Mouse (Mus musculus): ENCODE measurements around the gene Slc9a1. TPM values are rescaled to one million over a fixed set of nuclear protein-coding genes. Genes with fewer than 3 reads are reported as not detected.
A peak's percentile ranks its signal among the peaks of the same experiment; 100 is the strongest.

Gene Slc9a1
- polyA plus RNA-seq, 1 experiment, result 48.4 TPM

GRCm38 (mm10) chr4:133403611-133404228 lies 34.2 kb downstream of the Slc9a1 start:
- Histone ChIP-seq H3K4me1 (ENCODE audit: control insufficient read depth, insufficient read depth, low read length) (no peaks in the 10 kb centered on the region; the same call in 1 of the 2 replicates), H3K27ac (ENCODE audit: control insufficient read depth, insufficient read depth, low read depth, low read length) (no peak overlapping the region), H3K36me3 (ENCODE audit: control insufficient read depth, insufficient read depth, low read length) (no peaks in the 10 kb centered on the region), H3K27me3 (ENCODE audit: control insufficient read depth, insufficient read depth, low read length) (no peaks in the 10 kb centered on the region), H3K4me3 (ENCODE audit: control insufficient read depth, low read depth, low read length) (no peak overlapping the region)
- no peak for TF ChIP-seq POLR2A (IDR thresholded peaks at IDR 0.05; ENCODE audit: control insufficient read depth, low read depth, low read length)
- TF ChIP-seq CTCF (IDR thresholded peaks at IDR 0.05; ENCODE audit: control insufficient read depth, insufficient read depth, insufficient replicate concordance, low read depth, low read length), result no peak

GRCm38 (mm10) chr4:133404256-133404655 lies 34.8 kb downstream of the Slc9a1 start:
- no peak for TF ChIP-seq CTCF (IDR thresholded peaks at IDR 0.05; ENCODE audit: control insufficient read depth, insufficient read depth, insufficient replicate concordance, low read depth, low read length)
- TF ChIP-seq POLR2A (IDR thresholded peaks at IDR 0.05; ENCODE audit: control insufficient read depth, low read depth, low read length), result no peak
- H3K27ac ChIP-seq (ENCODE audit: control insufficient read depth, insufficient read depth, low read depth, low read length), result no peak overlapping the region
- H3K4me1 ChIP-seq (ENCODE audit: control insufficient read depth, insufficient read depth, low read length), result no peaks in the 10 kb centered on the region; the same call in 1 of the 2 replicates
- H3K4me3 ChIP-seq (ENCODE audit: control insufficient read depth, low read depth, low read length), result no peak overlapping the region
- no peaks in the 10 kb centered on the region for H3K36me3 ChIP-seq (ENCODE audit: control insufficient read depth, insufficient read depth, low read length)
- H3K27me3 ChIP-seq (ENCODE audit: control insufficient read depth, insufficient read depth, low read length), result no peaks in the 10 kb centered on the region

- no peak for TF ChIP-seq CTCF (IDR thresholded peaks at IDR 0.05; ENCODE audit: control insufficient read depth, insufficient read depth, insufficient replicate concordance, low read depth, low read length)
- 0 out of 2 replicates have a peak, but pooled peaks have one; percentile 15 for TF ChIP-seq POLR2A (IDR thresholded peaks at IDR 0.05; ENCODE audit: control insufficient read depth, low read depth, low read length)
- no peaks in the 10 kb centered on the region for H3K27me3 ChIP-seq (ENCODE audit: control insufficient read depth, insufficient read depth, low read length)
- peak overlapping the region; percentile 37 for H3K4me3 ChIP-seq (ENCODE audit: control insufficient read depth, low read depth, low read length)
- no peak overlapping the region for H3K27ac ChIP-seq (ENCODE audit: control insufficient read depth, insufficient read depth, low read depth, low read length)
- H3K36me3 ChIP-seq (ENCODE audit: control insufficient read depth, insufficient read depth, low read length), result no peaks in the 10 kb centered on the region
- no peaks in the 10 kb centered on the region; the same call in 1 of the 2 replicates for H3K4me1 ChIP-seq (ENCODE audit: control insufficient read depth, insufficient read depth, low read length)
Measured at GRCm38 (mm10) chr4:133406313-133407056, 37.0 kb downstream of the Slc9a1 start.

- H3K4me3 ChIP-seq (ENCODE audit: control insufficient read depth, low read depth, low read length), result no peak overlapping the region; the same call in 1 of the 2 replicates
- TF ChIP-seq POLR2A (IDR thresholded peaks at IDR 0.05; ENCODE audit: control insufficient read depth, low read depth, low read length) (no peak), CTCF (IDR thresholded peaks at IDR 0.05; ENCODE audit: control insufficient read depth, insufficient read depth, insufficient replicate concordance, low read depth, low read length) (no peak)
- H3K36me3 ChIP-seq (ENCODE audit: control insufficient read depth, insufficient read depth, low read length), result no peaks in the 10 kb centered on the region
- no peaks in the 10 kb centered on the region for H3K27me3 ChIP-seq (ENCODE audit: control insufficient read depth, insufficient read depth, low read length)
- no peak overlapping the region for H3K27ac ChIP-seq (ENCODE audit: control insufficient read depth, insufficient read depth, low read depth, low read length)
- H3K4me1 ChIP-seq (ENCODE audit: control insufficient read depth, insufficient read depth, low read length), result no peaks in the 10 kb centered on the region; the same call in 1 of the 2 replicates
Measured at GRCm38 (mm10) chr4:133407114-133407787, 37.7 kb downstream of the Slc9a1 start.

GRCm38 (mm10) chr4:133408006-133408405 lies 38.5 kb downstream of the Slc9a1 start:
- H3K4me3 ChIP-seq (ENCODE audit: control insufficient read depth, low read depth, low read length), result no peak overlapping the region
- no peak overlapping the region for H3K27ac ChIP-seq (ENCODE audit: control insufficient read depth, insufficient read depth, low read depth, low read length)
- H3K36me3 ChIP-seq (ENCODE audit: control insufficient read depth, insufficient read depth, low read length), result no peaks in the 10 kb centered on the region
- TF ChIP-seq CTCF (IDR thresholded peaks at IDR 0.05; ENCODE audit: control insufficient read depth, insufficient read depth, insufficient replicate concordance, low read depth, low read length) (0 out of 2 replicates have a peak, but pooled peaks have one; percentile 3), POLR2A (IDR thresholded peaks at IDR 0.05; ENCODE audit: control insufficient read depth, low read depth, low read length) (peak; percentile 7; the same call in 1 of the 2 replicates)
- H3K27me3 ChIP-seq (ENCODE audit: control insufficient read depth, insufficient read depth, low read length), result no peaks in the 10 kb centered on the region
- no peaks in the 10 kb centered on the region; the same call in 1 of the 2 replicates for H3K4me1 ChIP-seq (ENCODE audit: control insufficient read depth, insufficient read depth, low read length)

- no peak for TF ChIP-seq CTCF (IDR thresholded peaks at IDR 0.05; ENCODE audit: control insufficient read depth, insufficient read depth, insufficient replicate concordance, low read depth, low read length)
- TF ChIP-seq POLR2A (IDR thresholded peaks at IDR 0.05; ENCODE audit: control insufficient read depth, low read depth, low read length), result no peak
- H3K36me3 ChIP-seq (ENCODE audit: control insufficient read depth, insufficient read depth, low read length), result no peaks in the 10 kb centered on the region
Measured at GRCm38 (mm10) chr4:133410994-133411393, 41.5 kb downstream of the Slc9a1 start.

GRCm38 (mm10) chr4:133412096-133412495 lies 42.6 kb downstream of the Slc9a1 start:
- Histone ChIP-seq H3K4me1 (ENCODE audit: control insufficient read depth, insufficient read depth, low read length) (no peaks in the 10 kb centered on the region; the same call in 1 of the 2 replicates), H3K36me3 (ENCODE audit: control insufficient read depth, insufficient read depth, low read length) (no peaks in the 10 kb centered on the region), H3K27me3 (ENCODE audit: control insufficient read depth, insufficient read depth, low read length) (no peaks in the 10 kb centered on the region), H3K27ac (ENCODE audit: control insufficient read depth, insufficient read depth, low read depth, low read length) (no peak overlapping the region), H3K4me3 (ENCODE audit: control insufficient read depth, low read depth, low read length) (no peak overlapping the region)
- TF ChIP-seq CTCF (IDR thresholded peaks at IDR 0.05; ENCODE audit: control insufficient read depth, insufficient read depth, insufficient replicate concordance, low read depth, low read length) (peak; percentile 3; the same call in 1 of the 2 replicates), POLR2A (IDR thresholded peaks at IDR 0.05; ENCODE audit: control insufficient read depth, low read depth, low read length) (0 out of 2 replicates have a peak, but pooled peaks have one; percentile 9)

More at GRCm38 (mm10) chr4:133410994-133411393, 41.5 kb downstream of the Slc9a1 start:
- H3K27ac ChIP-seq (ENCODE audit: control insufficient read depth, insufficient read depth, low read depth, low read length), result no peak overlapping the region
- no peak overlapping the region for H3K4me3 ChIP-seq (ENCODE audit: control insufficient read depth, low read depth, low read length)
- H3K27me3 ChIP-seq (ENCODE audit: control insufficient read depth, insufficient read depth, low read length), result no peaks in the 10 kb centered on the region
- no peaks in the 10 kb centered on the region; the same call in 1 of the 2 replicates for H3K4me1 ChIP-seq (ENCODE audit: control insufficient read depth, insufficient read depth, low read length)

Measured in testis, adult 2 months (tissue).